Mouse (Mus musculus): ENCODE results near the gene Igsf21. TPM values are rescaled to one million over a fixed set of nuclear protein-coding genes. Genes with fewer than 3 reads are reported as not detected.

The Igsf21 gene
- polyA plus RNA-seq, 1 experiment from 2014 or later = 2.8 TPM

- no peak overlapping the region for H3K4me2 ChIP-seq (ENCODE audit: low read depth, low read length)
- H3K4me1 ChIP-seq (ENCODE audit: control insufficient read depth, insufficient read depth, low read length) = no peaks in the 10 kb centered on the region
- no peak for ATAC-seq (ENCODE audit: low read depth)
- H3K36me3 ChIP-seq (ENCODE audit: control insufficient read depth, insufficient read depth, low read length) = no peaks in the 10 kb centered on the region
- H3K27me3 ChIP-seq (replicated peaks; ENCODE audit: control insufficient read depth, insufficient read depth, low read length) = no peaks in the 10 kb centered on the region
- no peak for DNase-seq (ENCODE audit: low spot score)
- no peak overlapping the region for H3K4me3 ChIP-seq (ENCODE audit: low read depth, low read length)
- H3K9ac ChIP-seq (ENCODE audit: low read depth, low read length) = no peak overlapping the region
- H3K27ac ChIP-seq (replicated peaks; ENCODE audit: low read depth, low read length) = no peak overlapping the region
- WGBS = 50% methylated on average over 2 of the region's 2 CpGs
- no peaks in the 10 kb centered on the region for H3K9me3 ChIP-seq (ENCODE audit: control insufficient read depth, low read length)
These were observed 150.3 kb downstream of the Igsf21 start for GRCm38 (mm10) chr4:140096283-140096682.

DNA sequence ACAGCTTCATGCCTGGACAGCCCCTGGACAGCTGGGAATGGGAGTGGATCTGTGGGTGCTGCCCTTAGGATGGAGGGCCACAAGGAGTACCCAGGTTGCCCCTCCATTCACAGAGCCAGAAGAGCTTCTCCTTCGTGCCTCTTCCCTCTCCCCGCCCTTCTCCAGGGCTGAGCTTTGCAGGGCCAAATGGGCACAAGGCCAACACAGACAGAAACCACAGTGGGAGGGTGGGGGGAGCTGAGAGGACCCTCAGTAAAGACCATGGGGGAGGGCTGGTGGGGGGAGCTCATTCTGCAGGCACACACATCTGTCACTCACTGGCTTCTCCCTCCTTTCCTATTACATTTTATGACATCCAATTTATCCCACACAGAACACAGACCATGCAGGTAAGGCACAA lies 151.7 kb downstream of the Igsf21 start:
- H3K4me2 ChIP-seq (ENCODE audit: low read depth, low read length) = no peak overlapping the region
- WGBS = 50% methylated on average over 1 of the region's 2 CpGs
- H3K9me3 ChIP-seq (ENCODE audit: control insufficient read depth, low read length) = no peaks in the 10 kb centered on the region
- H3K9ac ChIP-seq (ENCODE audit: low read depth, low read length) = no peak overlapping the region
- no peak for ATAC-seq (ENCODE audit: low read depth)
- H3K4me1 ChIP-seq (ENCODE audit: control insufficient read depth, insufficient read depth, low read length) = no peaks in the 10 kb centered on the region
- no peaks in the 10 kb centered on the region for H3K27me3 ChIP-seq (replicated peaks; ENCODE audit: control insufficient read depth, insufficient read depth, low read length)
- no peak overlapping the region for H3K27ac ChIP-seq (replicated peaks; ENCODE audit: low read depth, low read length)
- no peak overlapping the region for H3K4me3 ChIP-seq (ENCODE audit: low read depth, low read length)
- H3K36me3 ChIP-seq (ENCODE audit: control insufficient read depth, insufficient read depth, low read length) = no peaks in the 10 kb centered on the region
- no peak for DNase-seq (ENCODE audit: low spot score)

- Histone ChIP-seq H3K4me2 (ENCODE audit: low read depth, low read length) (no peak overlapping the region), H3K4me3 (ENCODE audit: low read depth, low read length) (no peak overlapping the region), H3K4me1 (ENCODE audit: control insufficient read depth, insufficient read depth, low read length) (no peaks in the 10 kb centered on the region), H3K36me3 (ENCODE audit: control insufficient read depth, insufficient read depth, low read length) (no peaks in the 10 kb centered on the region), H3K27ac (replicated peaks; ENCODE audit: low read depth, low read length) (no peak overlapping the region), H3K27me3 (replicated peaks; ENCODE audit: control insufficient read depth, insufficient read depth, low read length) (no peaks in the 10 kb centered on the region), H3K9me3 (ENCODE audit: control insufficient read depth, low read length) (no peaks in the 10 kb centered on the region), H3K9ac (ENCODE audit: low read depth, low read length) (no peak overlapping the region)
- 66% methylated on average over 11 of the region's 11 CpGs for WGBS
- DNase-seq (ENCODE audit: low spot score) = peak; percentile 49
- no peak for ATAC-seq (ENCODE audit: low read depth)
These were observed 154.2 kb downstream of the Igsf21 start for GRCm38 (mm10) chr4:140092367-140092766.

GRCm38 (mm10) chr4:140091693-140092092 lies 154.9 kb downstream of the Igsf21 start:
- no peak overlapping the region for H3K9ac ChIP-seq (ENCODE audit: low read depth, low read length)
- no peaks in the 10 kb centered on the region for H3K36me3 ChIP-seq (ENCODE audit: control insufficient read depth, insufficient read depth, low read length)
- H3K27ac ChIP-seq (replicated peaks; ENCODE audit: low read depth, low read length) = no peak overlapping the region
- ATAC-seq (ENCODE audit: low read depth) (no peak), DNase-seq (ENCODE audit: low spot score) (no peak)
- H3K4me1 ChIP-seq (ENCODE audit: control insufficient read depth, insufficient read depth, low read length) = no peaks in the 10 kb centered on the region
- no peaks in the 10 kb centered on the region for H3K27me3 ChIP-seq (replicated peaks; ENCODE audit: control insufficient read depth, insufficient read depth, low read length)
- H3K9me3 ChIP-seq (ENCODE audit: control insufficient read depth, low read length) = no peaks in the 10 kb centered on the region
- 35% methylated on average over 3 of the region's 3 CpGs for WGBS
- no peak overlapping the region for H3K4me3 ChIP-seq (ENCODE audit: low read depth, low read length)
- H3K4me2 ChIP-seq (ENCODE audit: low read depth, low read length) = no peak overlapping the region

- H3K27ac ChIP-seq (replicated peaks; ENCODE audit: low read depth, low read length) = no peak overlapping the region
- H3K4me1 ChIP-seq (ENCODE audit: control insufficient read depth, insufficient read depth, low read length) = no peaks in the 10 kb centered on the region
- WGBS = 85% methylated on average over 4 of the region's 4 CpGs
- H3K36me3 ChIP-seq (ENCODE audit: control insufficient read depth, insufficient read depth, low read length) = no peaks in the 10 kb centered on the region
- H3K4me3 ChIP-seq (ENCODE audit: low read depth, low read length) = no peak overlapping the region
- ATAC-seq (ENCODE audit: low read depth) (no peak), DNase-seq (ENCODE audit: low spot score) (no peak)
- H3K9ac ChIP-seq (ENCODE audit: low read depth, low read length) = no peak overlapping the region
- H3K9me3 ChIP-seq (ENCODE audit: control insufficient read depth, low read length) = no peaks in the 10 kb centered on the region
- no peaks in the 10 kb centered on the region for H3K27me3 ChIP-seq (replicated peaks; ENCODE audit: control insufficient read depth, insufficient read depth, low read length)
- H3K4me2 ChIP-seq (ENCODE audit: low read depth, low read length) = no peak overlapping the region
These were observed 156.9 kb downstream of the Igsf21 start for GRCm38 (mm10) chr4:140089676-140090075.

DNA sequence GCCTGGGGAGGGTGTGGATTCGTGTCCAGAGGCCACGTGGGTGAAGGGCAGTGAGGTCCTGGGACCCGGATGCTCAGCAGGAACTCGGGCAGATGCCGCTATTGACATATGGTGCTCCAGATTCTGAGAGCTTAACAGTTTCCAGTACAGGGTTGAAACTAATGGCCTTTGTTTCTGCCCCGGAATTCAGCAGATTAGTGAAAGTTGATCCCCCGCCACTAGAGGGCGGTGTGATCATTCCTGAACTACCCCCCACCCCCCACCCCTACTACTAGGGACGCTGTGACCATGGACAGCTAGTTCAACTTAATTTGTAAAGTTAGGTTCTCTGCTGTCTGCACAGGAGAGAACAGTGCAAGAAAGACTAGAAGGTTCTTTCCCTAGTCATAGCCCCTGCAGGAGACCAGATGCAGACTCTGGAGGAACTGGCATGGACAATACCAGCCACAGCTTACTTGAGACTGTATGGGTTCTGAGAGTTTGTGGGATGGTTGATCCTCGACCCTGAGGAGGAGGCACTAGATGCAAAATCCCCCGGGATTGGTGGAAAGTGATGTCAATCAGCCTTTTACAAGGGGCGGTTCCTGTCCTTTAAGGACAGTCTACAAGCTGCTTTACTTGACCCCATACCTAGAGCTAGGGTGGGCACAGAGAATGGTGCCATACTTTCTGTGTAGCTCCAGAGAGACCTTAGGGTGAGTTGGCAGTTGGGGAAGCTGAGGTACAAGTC lies 157.7 kb downstream of the Igsf21 start:
- no peak overlapping the region for H3K9ac ChIP-seq (ENCODE audit: low read depth, low read length)
- no peak overlapping the region for H3K4me2 ChIP-seq (ENCODE audit: low read depth, low read length)
- H3K27me3 ChIP-seq (replicated peaks; ENCODE audit: control insufficient read depth, insufficient read depth, low read length) = no peaks in the 10 kb centered on the region
- no peak for DNase-seq (ENCODE audit: low spot score)
- H3K36me3 ChIP-seq (ENCODE audit: control insufficient read depth, insufficient read depth, low read length) = no peaks in the 10 kb centered on the region
- WGBS = 86% methylated on average over 12 of the region's 12 CpGs
- no peak overlapping the region for H3K4me3 ChIP-seq (ENCODE audit: low read depth, low read length)
- H3K9me3 ChIP-seq (ENCODE audit: control insufficient read depth, low read length) = no peaks in the 10 kb centered on the region
- no peak for ATAC-seq (ENCODE audit: low read depth)
- 0 out of 2 replicates have a peak, but pooled peaks cover 4% of the 10 kb centered on the region for H3K4me1 ChIP-seq (ENCODE audit: control insufficient read depth, insufficient read depth, low read length)
- no peak overlapping the region for H3K27ac ChIP-seq (replicated peaks; ENCODE audit: low read depth, low read length)

DNA sequence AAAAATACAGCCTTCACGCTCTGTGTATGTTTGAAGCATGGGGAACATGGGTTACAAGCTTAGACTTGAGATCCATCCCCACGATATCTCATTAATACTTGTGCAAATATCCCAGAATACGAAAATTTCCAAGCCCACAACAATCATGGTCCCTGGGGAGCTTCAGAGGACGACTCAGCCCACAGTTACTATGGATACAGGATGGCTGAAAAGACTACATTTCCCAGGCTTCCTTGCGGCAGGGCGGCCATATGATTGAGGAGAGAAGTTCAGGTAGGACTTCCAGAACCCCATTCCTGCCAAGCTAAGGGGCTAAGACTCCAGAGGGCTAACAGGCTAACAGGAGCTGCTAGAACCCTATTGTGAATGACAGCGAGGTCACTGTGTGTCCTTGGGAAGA lies 160.4 kb downstream of the Igsf21 start:
- H3K36me3 ChIP-seq (ENCODE audit: control insufficient read depth, insufficient read depth, low read length) = no peaks in the 10 kb centered on the region
- no peak overlapping the region for H3K9ac ChIP-seq (ENCODE audit: low read depth, low read length)
- no peaks in the 10 kb centered on the region for H3K27me3 ChIP-seq (replicated peaks; ENCODE audit: control insufficient read depth, insufficient read depth, low read length)
- no peak for DNase-seq (ENCODE audit: low spot score)
- H3K4me1 ChIP-seq (ENCODE audit: control insufficient read depth, insufficient read depth, low read length) = 0 out of 2 replicates have a peak, but pooled peaks cover 4% of the 10 kb centered on the region
- no peak overlapping the region for H3K4me2 ChIP-seq (ENCODE audit: low read depth, low read length)
- ATAC-seq (ENCODE audit: low read depth) = no peak
- no peak overlapping the region for H3K27ac ChIP-seq (replicated peaks; ENCODE audit: low read depth, low read length)
- H3K4me3 ChIP-seq (ENCODE audit: low read depth, low read length) = no peak overlapping the region
- 60% methylated on average over 7 of the region's 7 CpGs for WGBS
- no peaks in the 10 kb centered on the region for H3K9me3 ChIP-seq (ENCODE audit: control insufficient read depth, low read length)

GRCm38 (mm10) chr4:140084521-140085011 lies 162.0 kb downstream of the Igsf21 start:
- peak; percentile 77 for DNase-seq (ENCODE audit: low spot score)
- no peak overlapping the region for H3K4me2 ChIP-seq (ENCODE audit: low read depth, low read length)
- no peaks in the 10 kb centered on the region for H3K36me3 ChIP-seq (ENCODE audit: control insufficient read depth, insufficient read depth, low read length)
- no peak overlapping the region for H3K4me3 ChIP-seq (ENCODE audit: low read depth, low read length)
- H3K9ac ChIP-seq (ENCODE audit: low read depth, low read length) = no peak overlapping the region
- peak; percentile 68 for ATAC-seq (ENCODE audit: low read depth)
- H3K27me3 ChIP-seq (replicated peaks; ENCODE audit: control insufficient read depth, insufficient read depth, low read length) = no peaks in the 10 kb centered on the region
- H3K27ac ChIP-seq (replicated peaks; ENCODE audit: low read depth, low read length) = 0 out of 2 replicates have a peak overlapping the region, but pooled peaks have one; percentile 44
- no peaks in the 10 kb centered on the region for H3K9me3 ChIP-seq (ENCODE audit: control insufficient read depth, low read length)
- WGBS = 33% methylated on average over 11 of the region's 11 CpGs
- 0 out of 2 replicates have a peak, but pooled peaks cover 4% of the 10 kb centered on the region for H3K4me1 ChIP-seq (ENCODE audit: control insufficient read depth, insufficient read depth, low read length)

- Histone ChIP-seq H3K9me3 (ENCODE audit: control insufficient read depth, low read length) (no peaks in the 10 kb centered on the region), H3K27me3 (replicated peaks; ENCODE audit: control insufficient read depth, insufficient read depth, low read length) (no peaks in the 10 kb centered on the region), H3K4me2 (ENCODE audit: low read depth, low read length) (no peak overlapping the region), H3K4me1 (ENCODE audit: control insufficient read depth, insufficient read depth, low read length) (0 out of 2 replicates have a peak, but pooled peaks cover 4% of the 10 kb centered on the region), H3K36me3 (ENCODE audit: control insufficient read depth, insufficient read depth, low read length) (no peaks in the 10 kb centered on the region), H3K27ac (replicated peaks; ENCODE audit: low read depth, low read length) (0 out of 2 replicates have a peak overlapping the region, but pooled peaks have one; percentile 44), H3K9ac (ENCODE audit: low read depth, low read length) (no peak overlapping the region), H3K4me3 (ENCODE audit: low read depth, low read length) (no peak overlapping the region)
- DNase-seq (ENCODE audit: low spot score) = no peak
- no peak for ATAC-seq (ENCODE audit: low read depth)
- WGBS = 71% methylated on average over 5 of the region's 5 CpGs
These were observed 162.5 kb downstream of the Igsf21 start for GRCm38 (mm10) chr4:140084064-140084463.
